ENCODE assay signal across 22 mouse cellular contexts in the genomic region with DNA sequence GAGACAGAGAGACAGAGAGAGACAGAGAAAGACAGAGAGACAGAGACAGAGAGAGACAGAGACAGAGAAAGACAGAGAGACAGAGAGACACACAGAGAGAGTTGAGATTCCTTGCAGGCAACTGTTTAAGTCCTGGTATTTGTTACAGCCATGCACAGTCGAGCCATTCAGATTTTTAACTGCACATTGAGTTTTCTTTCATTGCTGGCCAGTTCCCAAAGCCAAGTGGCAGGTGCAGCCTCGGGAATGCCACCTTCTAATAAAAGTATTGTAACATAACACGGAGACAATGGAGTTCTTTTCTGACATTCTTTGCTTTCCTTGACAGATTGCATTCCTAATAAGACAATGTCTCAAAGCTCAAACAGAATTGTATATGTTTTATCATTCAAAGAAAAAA.
"Had no signal": no experiment of that assay in that cellular context is flagged by ENCODE, and none has a peak within 500 bp of the region (broad histone marks: within the 10 kb centered on the region; RNA-seq: fewer than 3 reads in every experiment).

No protein-coding gene starts in this region.

- DNase-seq: kidney, adult 8-10 months; kidney, postnatal 10 days; kidney, postnatal 36 days; layer of hippocampus, postnatal 36 days; left cerebral cortex, postnatal 4 days; lung, adult 18-20 months; lung, postnatal 14 days; right cerebral cortex, adult 18-20 months; right cerebral cortex, postnatal 14 days; right cerebral cortex, postnatal 4 days; thymus, postnatal 25 days had no signal

- H3K36me3 ChIP-seq: kidney, embryonic 15.5 days; limb, embryonic 15.5 days; liver, embryonic 12.5 days; liver, embryonic 15.5 days; midbrain, embryonic 12.5 days; neural tube, embryonic 12.5 days; neural tube, embryonic 15.5 days; stomach, embryonic 15.5 days had no signal

- H3K4me1 ChIP-seq: kidney, embryonic 15.5 days; liver, embryonic 12.5 days; liver, embryonic 15.5 days; midbrain, embryonic 12.5 days; neural tube, embryonic 12.5 days; neural tube, embryonic 15.5 days; stomach, embryonic 15.5 days had no signal

- H3K4me3 ChIP-seq: kidney, embryonic 15.5 days; left cerebral cortex, adult 2 months; limb, embryonic 15.5 days; liver, embryonic 12.5 days; liver, embryonic 15.5 days; midbrain, embryonic 12.5 days; neural tube, embryonic 12.5 days; neural tube, embryonic 15.5 days; stomach, embryonic 15.5 days had no signal

- H3K27me3 ChIP-seq: kidney, embryonic 15.5 days; limb, embryonic 15.5 days; liver, embryonic 12.5 days; liver, embryonic 15.5 days; midbrain, embryonic 12.5 days; neural tube, embryonic 12.5 days; neural tube, embryonic 15.5 days; stomach, embryonic 15.5 days had no signal

- H3K27ac ChIP-seq: kidney, embryonic 15.5 days; left cerebral cortex, adult 2 months; limb, embryonic 15.5 days; liver, embryonic 12.5 days; liver, embryonic 15.5 days; macrophage; midbrain, embryonic 12.5 days; neural tube, embryonic 12.5 days; neural tube, embryonic 15.5 days; stomach, embryonic 15.5 days had no signal

- H3K9me3 ChIP-seq: kidney, embryonic 15.5 days; limb, embryonic 15.5 days; liver, embryonic 12.5 days; liver, embryonic 15.5 days; midbrain, embryonic 12.5 days; neural tube, embryonic 12.5 days; neural tube, embryonic 15.5 days; stomach, embryonic 15.5 days had no signal

- H3K4me2 ChIP-seq: kidney, embryonic 15.5 days; limb, embryonic 15.5 days; liver, embryonic 12.5 days; liver, embryonic 15.5 days; midbrain, embryonic 12.5 days; neural tube, embryonic 12.5 days; neural tube, embryonic 15.5 days; stomach, embryonic 15.5 days had no signal

- H3K9ac ChIP-seq: kidney, embryonic 15.5 days; limb, embryonic 15.5 days; liver, embryonic 12.5 days; liver, embryonic 15.5 days; midbrain, embryonic 12.5 days; neural tube, embryonic 12.5 days; neural tube, embryonic 15.5 days; stomach, embryonic 15.5 days had no signal

- ATAC-seq: intestine, postnatal 0 days; liver, embryonic 12.5 days had no signal
